Mouse (Mus musculus): Measurements from ENCODE around the gene Pomgnt2. TPM values are rescaled to one million over a fixed set of nuclear protein-coding genes. Genes with fewer than 3 reads are reported as not detected.
A peak's percentile ranks its signal among the peaks of the same experiment; 100 is the strongest.
"Not testable (repeated sequence)": the region's sequence is repeated elsewhere in the genome, so short reads cannot be mapped to it uniquely, and the experiment has no call there.

Pomgnt2 gene
- polyA plus RNA-seq, 1 experiment, result 3.2 TPM

GRCm38 (mm10) chr9:122023873-122024272 is 27.0 kb upstream of the Pomgnt2 start:
- no peak overlapping the region for H3K4me3 ChIP-seq (ENCODE audit: extremely low read depth, insufficient read depth, insufficient read length)
- TF ChIP-seq CTCF (IDR thresholded peaks at IDR 0.05; ENCODE audit: extremely low read depth, insufficient read depth, insufficient read length, insufficient replicate concordance) (no peak), POLR2A (IDR thresholded peaks at IDR 0.05; ENCODE audit: low read depth, low read length) (no peak)
- no peak for DNase-seq (ENCODE audit: low read depth in 1 of 2, low spot score in 2 of 2)
- no peaks in the 10 kb centered on the region for H3K36me3 ChIP-seq (ENCODE audit: control insufficient read depth, insufficient read depth, low read length)
- 91% methylated on average over 5 of the region's 5 CpGs for WGBS
- H3K27ac ChIP-seq (ENCODE audit: insufficient read depth, low read length), result peak overlapping the region; percentile 62; the same call in 1 of the 2 replicates
- H3K27me3 ChIP-seq (ENCODE audit: control insufficient read depth, insufficient read depth, low read length), result no peaks in the 10 kb centered on the region
- H3K4me1 ChIP-seq (ENCODE audit: control insufficient read depth, insufficient read depth, insufficient read length), result no peaks in the 10 kb centered on the region

- H3K4me3 ChIP-seq (ENCODE audit: extremely low read depth, insufficient read depth, insufficient read length), result no peak overlapping the region
- WGBS, result 60% methylated on average over 9 of the region's 9 CpGs
- H3K27ac ChIP-seq (ENCODE audit: insufficient read depth, low read length), result no peak overlapping the region; the same call in 1 of the 2 replicates
- no peak for TF ChIP-seq POLR2A (IDR thresholded peaks at IDR 0.05; ENCODE audit: low read depth, low read length)
- no peak for TF ChIP-seq CTCF (IDR thresholded peaks at IDR 0.05; ENCODE audit: extremely low read depth, insufficient read depth, insufficient read length, insufficient replicate concordance)
- H3K27me3 ChIP-seq (ENCODE audit: control insufficient read depth, insufficient read depth, low read length), result no peaks in the 10 kb centered on the region
- H3K36me3 ChIP-seq (ENCODE audit: control insufficient read depth, insufficient read depth, low read length), result no peaks in the 10 kb centered on the region
- DNase-seq (ENCODE audit: low read depth in 1 of 2, low spot score in 2 of 2), result no peak
- H3K4me1 ChIP-seq (ENCODE audit: control insufficient read depth, insufficient read depth, insufficient read length), result no peaks in the 10 kb centered on the region
Observed at GRCm38 (mm10) chr9:122022776-122023175, 25.9 kb upstream of the Pomgnt2 start.

- TF ChIP-seq CTCF (IDR thresholded peaks at IDR 0.05; ENCODE audit: extremely low read depth, insufficient read depth, insufficient read length, insufficient replicate concordance) (no peak), POLR2A (IDR thresholded peaks at IDR 0.05; ENCODE audit: low read depth, low read length) (no peak)
- H3K4me1 ChIP-seq (ENCODE audit: control insufficient read depth, insufficient read depth, insufficient read length), result no peaks in the 10 kb centered on the region
- H3K36me3 ChIP-seq (ENCODE audit: control insufficient read depth, insufficient read depth, low read length), result no peaks in the 10 kb centered on the region
- no peaks in the 10 kb centered on the region for H3K27me3 ChIP-seq (ENCODE audit: control insufficient read depth, insufficient read depth, low read length)
- no peak overlapping the region for H3K4me3 ChIP-seq (ENCODE audit: extremely low read depth, insufficient read depth, insufficient read length)
- 85% methylated on average over 5 of the region's 5 CpGs for WGBS
- DNase-seq (ENCODE audit: low read depth in 1 of 2, low spot score in 2 of 2), result no peak
- H3K27ac ChIP-seq (ENCODE audit: insufficient read depth, low read length), result no peak overlapping the region
Observed at GRCm38 (mm10) chr9:122021581-122021980, 24.7 kb upstream of the Pomgnt2 start.

GRCm38 (mm10) chr9:122021171-122021570 is 24.3 kb upstream of the Pomgnt2 start:
- not testable (repeated sequence) for H3K4me3 ChIP-seq (ENCODE audit: extremely low read depth, insufficient read depth, insufficient read length); H3K4me1 ChIP-seq (ENCODE audit: control insufficient read depth, insufficient read depth, insufficient read length); H3K27ac ChIP-seq (ENCODE audit: insufficient read depth, low read length); DNase-seq (ENCODE audit: low read depth in 1 of 2, low spot score in 2 of 2); H3K36me3 ChIP-seq (ENCODE audit: control insufficient read depth, insufficient read depth, low read length); H3K27me3 ChIP-seq (ENCODE audit: control insufficient read depth, insufficient read depth, low read length)
- 89% methylated on average over 4 of the region's 4 CpGs for WGBS

GRCm38 (mm10) chr9:122020321-122020720 is 23.4 kb upstream of the Pomgnt2 start:
- Histone ChIP-seq H3K4me1 (ENCODE audit: control insufficient read depth, insufficient read depth, insufficient read length) (no peaks in the 10 kb centered on the region), H3K4me3 (ENCODE audit: extremely low read depth, insufficient read depth, insufficient read length) (no peak overlapping the region), H3K36me3 (ENCODE audit: control insufficient read depth, insufficient read depth, low read length) (no peaks in the 10 kb centered on the region), H3K27me3 (ENCODE audit: control insufficient read depth, insufficient read depth, low read length) (no peaks in the 10 kb centered on the region), H3K27ac (ENCODE audit: insufficient read depth, low read length) (no peak overlapping the region)
- TF ChIP-seq CTCF (IDR thresholded peaks at IDR 0.05; ENCODE audit: extremely low read depth, insufficient read depth, insufficient read length, insufficient replicate concordance) (no peak), POLR2A (IDR thresholded peaks at IDR 0.05; ENCODE audit: low read depth, low read length) (no peak)
- no peak for DNase-seq (ENCODE audit: low read depth in 1 of 2, low spot score in 2 of 2)
- WGBS, result 81% methylated on average over 4 of the region's 4 CpGs

- H3K36me3 ChIP-seq (ENCODE audit: control insufficient read depth, insufficient read depth, low read length), result no peaks in the 10 kb centered on the region
- H3K27ac ChIP-seq (ENCODE audit: insufficient read depth, low read length), result no peak overlapping the region
- 30% methylated on average over 8 of the region's 8 CpGs for WGBS
- peak in 1 of 2 experiments; percentile 13 for DNase-seq (ENCODE audit: low read depth in 1 of 2, low spot score in 2 of 2)
- H3K4me1 ChIP-seq (ENCODE audit: control insufficient read depth, insufficient read depth, insufficient read length), result no peaks in the 10 kb centered on the region
- H3K4me3 ChIP-seq (ENCODE audit: extremely low read depth, insufficient read depth, insufficient read length), result no peak overlapping the region
- no peaks in the 10 kb centered on the region for H3K27me3 ChIP-seq (ENCODE audit: control insufficient read depth, insufficient read depth, low read length)
- peak; percentile 17; the same call in 1 of the 2 replicates for TF ChIP-seq CTCF (IDR thresholded peaks at IDR 0.05; ENCODE audit: extremely low read depth, insufficient read depth, insufficient read length, insufficient replicate concordance)
- no peak for TF ChIP-seq POLR2A (IDR thresholded peaks at IDR 0.05; ENCODE audit: low read depth, low read length)
Observed at GRCm38 (mm10) chr9:122018782-122019395, 22.0 kb upstream of the Pomgnt2 start.

- no peaks in the 10 kb centered on the region for H3K27me3 ChIP-seq (ENCODE audit: control insufficient read depth, insufficient read depth, low read length)
- no peaks in the 10 kb centered on the region for H3K36me3 ChIP-seq (ENCODE audit: control insufficient read depth, insufficient read depth, low read length)
- no peak overlapping the region for H3K27ac ChIP-seq (ENCODE audit: insufficient read depth, low read length)
- DNase-seq (ENCODE audit: low read depth in 1 of 2, low spot score in 2 of 2), result no peak
- 85% methylated on average over 5 of the region's 5 CpGs for WGBS
- no peaks in the 10 kb centered on the region for H3K4me1 ChIP-seq (ENCODE audit: control insufficient read depth, insufficient read depth, insufficient read length)
- no peak overlapping the region for H3K4me3 ChIP-seq (ENCODE audit: extremely low read depth, insufficient read depth, insufficient read length)
- no peak for TF ChIP-seq POLR2A (IDR thresholded peaks at IDR 0.05; ENCODE audit: low read depth, low read length)
- no peak for TF ChIP-seq CTCF (IDR thresholded peaks at IDR 0.05; ENCODE audit: extremely low read depth, insufficient read depth, insufficient read length, insufficient replicate concordance)
Observed at GRCm38 (mm10) chr9:122018079-122018478, 21.2 kb upstream of the Pomgnt2 start.

Data from spleen, adult 2 months (tissue).